Comparison of ENCODE assay signal across 25 mouse cellular contexts in the genomic region with DNA sequence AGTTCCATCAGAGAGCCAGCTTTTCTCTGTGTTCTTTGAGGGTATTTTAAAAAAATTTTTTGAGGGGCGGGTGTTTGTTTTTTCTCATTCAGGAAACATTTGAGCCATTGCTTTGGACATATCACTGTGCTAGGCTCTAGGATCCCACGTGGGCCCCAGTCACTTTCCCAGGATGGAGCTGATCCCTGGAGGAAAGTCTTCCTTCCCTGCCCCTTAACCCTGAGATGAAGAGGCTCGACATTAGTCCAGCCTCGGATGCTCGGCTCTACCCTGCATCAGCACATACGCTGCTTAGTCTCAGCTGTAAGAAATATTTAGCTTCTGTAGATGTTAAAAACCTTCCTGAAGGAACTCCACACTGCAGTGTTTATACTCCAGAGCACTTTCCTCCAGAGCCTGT. TPM values are rescaled to one million over a fixed set of nuclear protein-coding genes. Genes with fewer than 3 reads are reported as not detected.
DNase-seq lines count a peak whose midpoint lies in the region; ATAC-seq lines count a peak whose summit lies in the region.
"Had no signal": no experiment of that assay in that cellular context is flagged by ENCODE, and none has a peak within 500 bp of the region (broad histone marks: within the 10 kb centered on the region; RNA-seq: fewer than 3 reads in every experiment).

No protein-coding gene starts in this region.

- DNase-seq in embryonic facial prominence, embryonic 10.5 days (ENCODE audit: low spot score): no peak
- peak; percentile 24 for DNase-seq in heart, adult 8-10 months (ENCODE audit: low spot score)
- no peak for DNase-seq in heart, postnatal 25 days (ENCODE audit: low spot score)
- DNase-seq in limb, embryonic 10.5 days (ENCODE audit: low spot score): no peak
- DNase-seq: adrenal gland, adult 8-10 months; cerebellum, adult 18-20 months; cerebellum, postnatal 14 days; liver; right cerebral cortex, postnatal 25 days; spleen, adult 18-20 months; thymus, adult 18-20 months had no signal

- intact Hi-C loops in heart, postnatal 25 days (cut with DNase I): no loop called here

- peaks cover 24% of the 10 kb centered on the region for H3K4me1 ChIP-seq in embryonic facial prominence, embryonic 12.5 days
- H3K4me1 ChIP-seq in embryonic facial prominence, embryonic 10.5 days: peaks cover 40% of the 10 kb centered on the region
- H3K4me1 ChIP-seq in limb, embryonic 12.5 days (replicated peaks): peaks cover 34% of the 10 kb centered on the region
- H3K4me1 ChIP-seq in limb, embryonic 10.5 days: peaks cover 19% of the 10 kb centered on the region
- H3K4me1 ChIP-seq in stomach, embryonic 15.5 days: peaks cover 3% of the 10 kb centered on the region; the same call in 1 of the 2 replicates
- H3K4me1 ChIP-seq: liver, embryonic 15.5 days had no signal

- no peaks in the 10 kb centered on the region for H3K27me3 ChIP-seq in embryonic facial prominence, embryonic 12.5 days
- H3K27me3 ChIP-seq in embryonic facial prominence, embryonic 10.5 days (replicated peaks; ENCODE audit: low read depth, poor library complexity, severe bottlenecking): no peaks in the 10 kb centered on the region
- H3K27me3 ChIP-seq in limb, embryonic 12.5 days: no peaks in the 10 kb centered on the region
- H3K27me3 ChIP-seq in limb, embryonic 10.5 days (ENCODE audit: low read depth, poor library complexity, severe bottlenecking): no peaks in the 10 kb centered on the region
- no peaks in the 10 kb centered on the region for H3K27me3 ChIP-seq in stomach, embryonic 15.5 days (replicated peaks)
- H3K27me3 ChIP-seq: embryonic facial prominence, embryonic 15.5 days; liver, embryonic 15.5 days had no signal

- no peak overlapping the region for H3K4me2 ChIP-seq in embryonic facial prominence, embryonic 12.5 days (replicated peaks)
- no peak overlapping the region for H3K4me2 ChIP-seq in limb, embryonic 12.5 days
- no peak overlapping the region for H3K4me2 ChIP-seq in stomach, embryonic 15.5 days
- H3K4me2 ChIP-seq: embryonic facial prominence, embryonic 15.5 days; heart, embryonic 11.5 days; liver, embryonic 15.5 days had no signal

- no peaks in the 10 kb centered on the region for H3K36me3 ChIP-seq in embryonic facial prominence, embryonic 12.5 days
- peaks cover 14% of the 10 kb centered on the region for H3K36me3 ChIP-seq in embryonic facial prominence, embryonic 10.5 days (replicated peaks)
- peaks cover 14% of the 10 kb centered on the region for H3K36me3 ChIP-seq in limb, embryonic 12.5 days
- peaks cover 24% of the 10 kb centered on the region for H3K36me3 ChIP-seq in limb, embryonic 10.5 days
- no peaks in the 10 kb centered on the region for H3K36me3 ChIP-seq in stomach, embryonic 15.5 days
- H3K36me3 ChIP-seq: liver, embryonic 15.5 days had no signal

- no peak overlapping the region for H3K4me3 ChIP-seq in embryonic facial prominence, embryonic 12.5 days
- H3K4me3 ChIP-seq in embryonic facial prominence, embryonic 10.5 days: no peak overlapping the region
- no peak overlapping the region for H3K4me3 ChIP-seq in limb, embryonic 12.5 days (replicated peaks)
- H3K4me3 ChIP-seq in limb, embryonic 10.5 days: no peak overlapping the region
- no peak overlapping the region for H3K4me3 ChIP-seq in stomach, embryonic 15.5 days (replicated peaks)
- H3K4me3 ChIP-seq: embryonic facial prominence, embryonic 15.5 days; hindbrain, embryonic 10.5 days; left cerebral cortex, adult 2 months; liver, embryonic 15.5 days had no signal

- H3K9ac ChIP-seq in embryonic facial prominence, embryonic 12.5 days: no peak overlapping the region
- H3K9ac ChIP-seq in limb, embryonic 12.5 days (replicated peaks): no peak overlapping the region
- no peak overlapping the region for H3K9ac ChIP-seq in stomach, embryonic 15.5 days
- H3K9ac ChIP-seq: embryonic facial prominence, embryonic 15.5 days; liver, embryonic 15.5 days had no signal

- no peak for ATAC-seq in embryonic facial prominence, embryonic 12.5 days (ENCODE audit: insufficient number of reproducible peaks, insufficient read depth, low FRiP score, low TSS enrichment)
- ATAC-seq in limb, embryonic 12.5 days (ENCODE audit: insufficient number of reproducible peaks, insufficient read depth, low FRiP score, low TSS enrichment, low read depth): no peak
- ATAC-seq in stomach, embryonic 15.5 days (ENCODE audit: insufficient read depth, low FRiP score, low read depth): no peak
- ATAC-seq: hindbrain, embryonic 16.5 days; intestine, postnatal 0 days; midbrain, embryonic 16.5 days had no signal

- H3K27ac ChIP-seq in embryonic facial prominence, embryonic 12.5 days: peak overlapping the region; percentile 50; the same call in 1 of the 2 replicates
- H3K27ac ChIP-seq in embryonic facial prominence, embryonic 10.5 days (replicated peaks): no peak overlapping the region
- 0 out of 2 replicates have a peak overlapping the region, but pooled peaks have one; percentile 29 for H3K27ac ChIP-seq in limb, embryonic 12.5 days
- H3K27ac ChIP-seq in limb, embryonic 10.5 days: no peak overlapping the region
- peak overlapping the region; percentile 3; the same call in 1 of the 2 replicates for H3K27ac ChIP-seq in stomach, embryonic 15.5 days
- H3K27ac ChIP-seq: kidney, postnatal 0 days; left cerebral cortex, adult 2 months; liver, embryonic 15.5 days; macrophage had no signal

- H3K9me3 ChIP-seq in embryonic facial prominence, embryonic 12.5 days: no peaks in the 10 kb centered on the region
- H3K9me3 ChIP-seq in embryonic facial prominence, embryonic 10.5 days: no peaks in the 10 kb centered on the region
- H3K9me3 ChIP-seq in limb, embryonic 12.5 days: no peaks in the 10 kb centered on the region
- H3K9me3 ChIP-seq in limb, embryonic 10.5 days (replicated peaks): no peaks in the 10 kb centered on the region
- no peaks in the 10 kb centered on the region for H3K9me3 ChIP-seq in stomach, embryonic 15.5 days
- H3K9me3 ChIP-seq: embryonic facial prominence, embryonic 15.5 days; hindbrain, embryonic 10.5 days; liver, embryonic 15.5 days had no signal

- WGBS in embryonic facial prominence, embryonic 12.5 days: 51% methylated on average over 6 of the region's 6 CpGs
- 59% methylated on average over 6 of the region's 6 CpGs for WGBS in embryonic facial prominence, embryonic 10.5 days
- 53% methylated on average over 6 of the region's 6 CpGs for WGBS in limb, embryonic 12.5 days
- WGBS in limb, embryonic 10.5 days: 64% methylated on average over 6 of the region's 6 CpGs
- 31% methylated on average over 6 of the region's 6 CpGs for WGBS in stomach, embryonic 15.5 days

RNA-seq across cellular contexts. Expression of a gene that starts 20.2 kb away (rescaled TPM):
- polyA plus RNA-seq in embryonic facial prominence, embryonic 12.5 days (2016; fragmentation: Nextera tagmentation; extraction: Ambion mirVana): 0.13 and 0.43 TPM in 2 replicates
- polyA plus RNA-seq in embryonic facial prominence, embryonic 10.5 days (2016; fragmentation: Nextera tagmentation; extraction: Ambion mirVana): 0.11 TPM in 1 of 2 replicates, not detected in the other
- under 1 TPM; 0.09 to 0.25 (median 0.18) TPM for total RNA-seq in heart, adult 8-10 months (2022)
- total RNA-seq in heart, postnatal 25 days (2021): under 1 TPM; 0.26 to 0.28 TPM
- 0.33 and 0.42 TPM in 2 replicates for polyA plus RNA-seq in limb, embryonic 12.5 days (2016; fragmentation: Nextera tagmentation; extraction: Ambion mirVana)
- 0.11 TPM in 1 of 2 replicates, not detected in the other for polyA plus RNA-seq in limb, embryonic 10.5 days (2016; fragmentation: Nextera tagmentation; extraction: Ambion mirVana)
- 10.4 and 11.4 TPM in 2 replicates for polyA plus RNA-seq in stomach, embryonic 15.5 days (2015; fragmentation: Nextera tagmentation; extraction: Ambion mirVana)
- total RNA-seq: gastrocnemius, postnatal 4 days had no signal
- polyA plus RNA-seq: macrophage; midbrain, embryonic 16.5 days had no signal

Comparison
In these comparisons a context has a peak if more than half of its experiments do, and no peak if none do; other contexts are left out.
1. H3K27ac ChIP-seq: peak in embryonic facial prominence, embryonic 12.5 days (single experiment), limb, embryonic 12.5 days (single experiment) and stomach, embryonic 15.5 days (single experiment); none in embryonic facial prominence, embryonic 10.5 days (single experiment) and limb, embryonic 10.5 days (single experiment).